Mouse (Mus musculus) kidney, adult 2 months (tissue): ENCODE data around the gene Stard3. TPM values are rescaled to one million over a fixed set of nuclear protein-coding genes. Genes with fewer than 3 reads are reported as not detected.

Source experiments
- DNase-seq: peaks from one replicate; pipeline ENCODE4 v3.0.0; 2021
- H3K27ac ChIP-seq: fragments of 200-500 bp; 2 replicates; pipeline ENCODE4 v1.5.1; 2012; ENCODE audit warnings: low read depth, low read length, control low read depth, inconsistent platforms; ENCODE audit not compliant: insufficient read depth
- H3K27me3 ChIP-seq: fragments of 200-500 bp; replicated peaks from 2 replicates; pipeline ENCODE4 v1.6.1; 2012; ENCODE audit warnings: mild to moderate bottlenecking, moderate library complexity, low read length, inconsistent platforms; ENCODE audit not compliant: control insufficient read depth, insufficient read depth
- H3K36me3 ChIP-seq: fragments of 200-500 bp; 2 replicates; pipeline ENCODE4 v1.6.1; 2012; ENCODE audit warnings: mild to moderate bottlenecking, moderate library complexity, low read length, inconsistent platforms; ENCODE audit not compliant: control insufficient read depth, insufficient read depth
- H3K4me1 ChIP-seq: fragments of 200-500 bp; 2 replicates; pipeline ENCODE4 v1.6.1; 2011; ENCODE audit warnings: low read length; ENCODE audit not compliant: control insufficient read depth, insufficient read depth
- H3K4me3 ChIP-seq: fragments of 200-500 bp; 2 replicates; pipeline ENCODE4 v1.5.1; 2011; ENCODE audit warnings: mild to moderate bottlenecking, low read depth, low read length, control low read depth; ENCODE audit not compliant: insufficient read depth
- CTCF ChIP-seq: fragments of 200-500 bp; conservative IDR thresholded peaks from 2 replicates; pipeline ENCODE4 v1.5.1; 2011; ENCODE audit warnings: low read depth, mild to moderate bottlenecking, control low read depth, low read length, moderate library complexity, mixed read lengths; ENCODE audit not compliant: insufficient read depth, insufficient read length
- POLR2A ChIP-seq: fragments of 200-500 bp; IDR thresholded peaks from one replicate; pipeline ENCODE4 v1.6.1; 2011; ENCODE audit warnings: low read depth, low read length, control low read depth
- WGBS: fragments of 180-500 bp; shearing (Covaris S2); methylation state at CpG from one replicate; pipeline ENCODE4 v1.1.7; 2018; 5-methylcytosine and 5-hydroxymethylcytosine counted together
- polyA plus RNA-seq: library from polyadenylated mRNA; depleted of rRNA; stranded (reverse); fragments of >200 nt; gene quantifications from 2 replicates; pipeline ENCODE4 v1.2.3, GENCODE M21; 2012

The Stard3 gene
- polyA plus RNA-seq, 1 experiment, result 59.1 TPM

GRCm38 (mm10) chr11:98325191-98325820, 32.9 kb upstream of the Stard3 start:
- Histone ChIP-seq H3K27me3 (peaks cover 19% of the 10 kb centered on the region), H3K4me1 (no peaks in the 10 kb centered on the region; the same call in 1 of the 2 replicates), H3K27ac (no peak overlapping the region), H3K36me3 (no peaks in the 10 kb centered on the region), H3K4me3 (no peak overlapping the region)
- no peak for DNase-seq
- TF ChIP-seq POLR2A, result no peak
- no peak for TF ChIP-seq CTCF
- WGBS, result 5% methylated on average over 14 of the region's 14 CpGs

GRCm38 (mm10) chr11:98325821-98326218, 32.3 kb upstream of the Stard3 start:
- Histone ChIP-seq H3K36me3 (no peaks in the 10 kb centered on the region), H3K4me1 (no peaks in the 10 kb centered on the region; the same call in 1 of the 2 replicates), H3K27ac (no peak overlapping the region), H3K4me3 (no peak overlapping the region), H3K27me3 (peaks cover 19% of the 10 kb centered on the region)
- DNase-seq, result no peak
- 3% methylated on average over 22 of the region's 22 CpGs for WGBS
- no peak for TF ChIP-seq POLR2A
- no peak for TF ChIP-seq CTCF

GRCm38 (mm10) chr11:98326741-98327135, 31.4 kb upstream of the Stard3 start:
- H3K27me3 ChIP-seq, result peaks cover 19% of the 10 kb centered on the region
- TF ChIP-seq CTCF (no peak), POLR2A (no peak)
- H3K36me3 ChIP-seq, result no peaks in the 10 kb centered on the region
- no peaks in the 10 kb centered on the region; the same call in 1 of the 2 replicates for H3K4me1 ChIP-seq
- H3K27ac ChIP-seq, result no peak overlapping the region
- no peak overlapping the region for H3K4me3 ChIP-seq
- WGBS, result 2% methylated on average over 19 of the region's 19 CpGs
- no peak for DNase-seq

GRCm38 (mm10) chr11:98327136-98328030, 30.8 kb upstream of the Stard3 start:
- TF ChIP-seq CTCF, result no peak
- TF ChIP-seq POLR2A, result no peak
- H3K27ac ChIP-seq, result no peak overlapping the region

GRCm38 (mm10) chr11:98328031-98328370, 30.2 kb upstream of the Stard3 start:
- peaks cover 18% of the 10 kb centered on the region for H3K27me3 ChIP-seq
- TF ChIP-seq POLR2A, result no peak
- TF ChIP-seq CTCF, result no peak

More at GRCm38 (mm10) chr11:98327136-98328030, 30.8 kb upstream of the Stard3 start:
- peak; percentile 29 for DNase-seq
- no peaks in the 10 kb centered on the region for H3K36me3 ChIP-seq
- peak overlapping the region; percentile 14; the same call in 1 of the 2 replicates for H3K4me3 ChIP-seq
- WGBS, result 1% methylated on average over 97 of the region's 97 CpGs
- H3K27me3 ChIP-seq, result peaks cover 19% of the 10 kb centered on the region
- no peaks in the 10 kb centered on the region; the same call in 1 of the 2 replicates for H3K4me1 ChIP-seq

GRCm38 (mm10) chr11:98328371-98329069, 29.6 kb upstream of the Stard3 start:
- 1% methylated on average over 55 of the region's 56 CpGs for WGBS
- Histone ChIP-seq H3K4me1 (no peaks in the 10 kb centered on the region; the same call in 1 of the 2 replicates), H3K36me3 (no peaks in the 10 kb centered on the region), H3K4me3 (peak overlapping the region; percentile 13; the same call in 1 of the 2 replicates), H3K27ac (no peak overlapping the region), H3K27me3 (peaks cover 14% of the 10 kb centered on the region)
- DNase-seq, result no peak
- no peak for TF ChIP-seq CTCF
- no peak for TF ChIP-seq POLR2A

More at GRCm38 (mm10) chr11:98328031-98328370, 30.2 kb upstream of the Stard3 start:
- Histone ChIP-seq H3K27ac (no peak overlapping the region), H3K4me1 (no peaks in the 10 kb centered on the region; the same call in 1 of the 2 replicates), H3K36me3 (no peaks in the 10 kb centered on the region), H3K4me3 (no peak overlapping the region)
- 2% methylated on average over 35 of the region's 35 CpGs for WGBS
- no peak for DNase-seq
